Mouse (Mus musculus): ENCODE measurements at regions not wholly inside any gene's neighbourhood (a gene's known extent, or its start where the extent isn't known, plus 50 kb on each side); places are given as distances from the start of the nearest gene placed in this dataset.

GRCm38 (mm10) chr17:10112118-10112517, 207.5 kb downstream of the Qk start:
- no peak overlapping the region for H3K4me3 ChIP-seq (replicated peaks; ENCODE audit: low read length)
- no peaks in the 10 kb centered on the region for H3K36me3 ChIP-seq (ENCODE audit: control insufficient read depth, insufficient read depth, low read length)
- no peak overlapping the region for H3K4me2 ChIP-seq (ENCODE audit: low read depth, low read length)
- no peak overlapping the region for H3K9ac ChIP-seq (ENCODE audit: low read length)
- no peaks in the 10 kb centered on the region for H3K4me1 ChIP-seq (ENCODE audit: control insufficient read depth, insufficient read depth, low read length)
- WGBS, result 88% methylated on average over 2 of the region's 2 CpGs
- no peak overlapping the region for H3K27ac ChIP-seq (ENCODE audit: low read length)
- H3K27me3 ChIP-seq (ENCODE audit: control insufficient read depth, insufficient read depth, low read length), result no peaks in the 10 kb centered on the region
- no peak for ATAC-seq (ENCODE audit: insufficient read depth, low FRiP score)
- H3K9me3 ChIP-seq (replicated peaks; ENCODE audit: control insufficient read depth, low read length), result no peaks in the 10 kb centered on the region

GRCm38 (mm10) chr17:10110375-10110675, 209.3 kb downstream of the Qk start:
- Histone ChIP-seq H3K9ac (ENCODE audit: low read length) (no peak overlapping the region), H3K9me3 (replicated peaks; ENCODE audit: control insufficient read depth, low read length) (no peaks in the 10 kb centered on the region), H3K27ac (ENCODE audit: low read length) (no peak overlapping the region), H3K4me1 (ENCODE audit: control insufficient read depth, insufficient read depth, low read length) (no peaks in the 10 kb centered on the region), H3K36me3 (ENCODE audit: control insufficient read depth, insufficient read depth, low read length) (no peaks in the 10 kb centered on the region), H3K4me2 (ENCODE audit: low read depth, low read length) (no peak overlapping the region), H3K27me3 (ENCODE audit: control insufficient read depth, insufficient read depth, low read length) (no peaks in the 10 kb centered on the region), H3K4me3 (replicated peaks; ENCODE audit: low read length) (no peak overlapping the region)
- no peak for ATAC-seq (ENCODE audit: insufficient read depth, low FRiP score)

GRCm38 (mm10) chr17:10109511-10110374, 209.9 kb downstream of the Qk start:
- 42% methylated on average over 8 of the region's 8 CpGs for WGBS
- Histone ChIP-seq H3K9ac (ENCODE audit: low read length) (no peak overlapping the region), H3K27ac (ENCODE audit: low read length) (no peak overlapping the region), H3K4me1 (ENCODE audit: control insufficient read depth, insufficient read depth, low read length) (no peaks in the 10 kb centered on the region), H3K4me3 (replicated peaks; ENCODE audit: low read length) (no peak overlapping the region), H3K36me3 (ENCODE audit: control insufficient read depth, insufficient read depth, low read length) (no peaks in the 10 kb centered on the region), H3K4me2 (ENCODE audit: low read depth, low read length) (no peak overlapping the region), H3K9me3 (replicated peaks; ENCODE audit: control insufficient read depth, low read length) (no peaks in the 10 kb centered on the region), H3K27me3 (ENCODE audit: control insufficient read depth, insufficient read depth, low read length) (no peaks in the 10 kb centered on the region)
- no peak for ATAC-seq (ENCODE audit: insufficient read depth, low FRiP score)

GRCm38 (mm10) chr17:10105299-10105698, 214.4 kb downstream of the Qk start:
- WGBS, result 59% methylated on average over 3 of the region's 3 CpGs
- ATAC-seq (ENCODE audit: insufficient read depth, low FRiP score), result no peak

GRCm38 (mm10) chr17:10098199-10098598, 221.5 kb downstream of the Qk start:
- Histone ChIP-seq H3K9me3 (replicated peaks; ENCODE audit: control insufficient read depth, low read length) (no peaks in the 10 kb centered on the region), H3K36me3 (ENCODE audit: control insufficient read depth, insufficient read depth, low read length) (no peaks in the 10 kb centered on the region), H3K9ac (ENCODE audit: low read length) (no peak overlapping the region), H3K27ac (ENCODE audit: low read length) (no peak overlapping the region), H3K4me2 (ENCODE audit: low read depth, low read length) (no peak overlapping the region), H3K4me3 (replicated peaks; ENCODE audit: low read length) (no peak overlapping the region), H3K4me1 (ENCODE audit: control insufficient read depth, insufficient read depth, low read length) (peaks cover 2% of the 10 kb centered on the region; the same call in 1 of the 2 replicates), H3K27me3 (ENCODE audit: control insufficient read depth, insufficient read depth, low read length) (no peaks in the 10 kb centered on the region)
- ATAC-seq (ENCODE audit: insufficient read depth, low FRiP score), result no peak
- 66% methylated on average over 4 of the region's 4 CpGs for WGBS

More at GRCm38 (mm10) chr17:10105299-10105698, 214.4 kb downstream of the Qk start:
- H3K27ac ChIP-seq (ENCODE audit: low read length), result no peak overlapping the region
- H3K27me3 ChIP-seq (ENCODE audit: control insufficient read depth, insufficient read depth, low read length), result no peaks in the 10 kb centered on the region
- no peaks in the 10 kb centered on the region for H3K36me3 ChIP-seq (ENCODE audit: control insufficient read depth, insufficient read depth, low read length)
- H3K9ac ChIP-seq (ENCODE audit: low read length), result no peak overlapping the region
- no peak overlapping the region for H3K4me2 ChIP-seq (ENCODE audit: low read depth, low read length)
- no peaks in the 10 kb centered on the region for H3K9me3 ChIP-seq (replicated peaks; ENCODE audit: control insufficient read depth, low read length)
- H3K4me1 ChIP-seq (ENCODE audit: control insufficient read depth, insufficient read depth, low read length), result no peaks in the 10 kb centered on the region
- H3K4me3 ChIP-seq (replicated peaks; ENCODE audit: low read length), result no peak overlapping the region

GRCm38 (mm10) chr17:10097691-10098090, 222.0 kb downstream of the Qk start:
- no peak overlapping the region for H3K4me3 ChIP-seq (replicated peaks; ENCODE audit: low read length)
- no peak overlapping the region for H3K9ac ChIP-seq (ENCODE audit: low read length)

GRCm38 (mm10) chr17:10095841-10096301, 223.8 kb downstream of the Qk start:
- no peaks in the 10 kb centered on the region for H3K27me3 ChIP-seq (ENCODE audit: control insufficient read depth, insufficient read depth, low read length)
- H3K9me3 ChIP-seq (replicated peaks; ENCODE audit: control insufficient read depth, low read length), result peaks cover 5% of the 10 kb centered on the region; the same call in 1 of the 2 replicates
- H3K9ac ChIP-seq (ENCODE audit: low read length), result no peak overlapping the region
- peaks cover 2% of the 10 kb centered on the region; the same call in 1 of the 2 replicates for H3K4me1 ChIP-seq (ENCODE audit: control insufficient read depth, insufficient read depth, low read length)
- no peak overlapping the region for H3K4me3 ChIP-seq (replicated peaks; ENCODE audit: low read length)
- no peak overlapping the region for H3K27ac ChIP-seq (ENCODE audit: low read length)
- no peaks in the 10 kb centered on the region for H3K36me3 ChIP-seq (ENCODE audit: control insufficient read depth, insufficient read depth, low read length)
- 67% methylated on average over 3 of the region's 3 CpGs for WGBS
- H3K4me2 ChIP-seq (ENCODE audit: low read depth, low read length), result no peak overlapping the region
- peak; percentile 47; the same call in 1 of the 2 replicates for ATAC-seq (ENCODE audit: insufficient read depth, low FRiP score)

More at GRCm38 (mm10) chr17:10097691-10098090, 222.0 kb downstream of the Qk start:
- no peaks in the 10 kb centered on the region for H3K27me3 ChIP-seq (ENCODE audit: control insufficient read depth, insufficient read depth, low read length)
- no peak overlapping the region for H3K27ac ChIP-seq (ENCODE audit: low read length)
- H3K4me2 ChIP-seq (ENCODE audit: low read depth, low read length), result no peak overlapping the region
- no peaks in the 10 kb centered on the region for H3K36me3 ChIP-seq (ENCODE audit: control insufficient read depth, insufficient read depth, low read length)
- ATAC-seq (ENCODE audit: insufficient read depth, low FRiP score), result no peak
- H3K4me1 ChIP-seq (ENCODE audit: control insufficient read depth, insufficient read depth, low read length), result peaks cover 2% of the 10 kb centered on the region; the same call in 1 of the 2 replicates
- no peaks in the 10 kb centered on the region for H3K9me3 ChIP-seq (replicated peaks; ENCODE audit: control insufficient read depth, low read length)

- peaks cover 2% of the 10 kb centered on the region; the same call in 1 of the 2 replicates for H3K4me1 ChIP-seq (ENCODE audit: control insufficient read depth, insufficient read depth, low read length)
- H3K27me3 ChIP-seq (ENCODE audit: control insufficient read depth, insufficient read depth, low read length), result no peaks in the 10 kb centered on the region
- 57% methylated on average over 3 of the region's 3 CpGs for WGBS
- H3K9ac ChIP-seq (ENCODE audit: low read length), result no peak overlapping the region
- H3K4me2 ChIP-seq (ENCODE audit: low read depth, low read length), result no peak overlapping the region
- H3K27ac ChIP-seq (ENCODE audit: low read length), result peak overlapping the region; percentile 72
- no peak overlapping the region for H3K4me3 ChIP-seq (replicated peaks; ENCODE audit: low read length)
- H3K36me3 ChIP-seq (ENCODE audit: control insufficient read depth, insufficient read depth, low read length), result no peaks in the 10 kb centered on the region
- peak; percentile 40; the same call in 1 of the 2 replicates for ATAC-seq (ENCODE audit: insufficient read depth, low FRiP score)
- peaks cover 5% of the 10 kb centered on the region; the same call in 1 of the 2 replicates for H3K9me3 ChIP-seq (replicated peaks; ENCODE audit: control insufficient read depth, low read length)
These were observed 225.5 kb downstream of the Qk start for GRCm38 (mm10) chr17:10094108-10094521.

GRCm38 (mm10) chr17:10093437-10094107, 226.1 kb downstream of the Qk start:
- Histone ChIP-seq H3K9me3 (replicated peaks; ENCODE audit: control insufficient read depth, low read length) (peaks cover 5% of the 10 kb centered on the region; the same call in 1 of the 2 replicates), H3K9ac (ENCODE audit: low read length) (no peak overlapping the region), H3K36me3 (ENCODE audit: control insufficient read depth, insufficient read depth, low read length) (no peaks in the 10 kb centered on the region), H3K27me3 (ENCODE audit: control insufficient read depth, insufficient read depth, low read length) (no peaks in the 10 kb centered on the region), H3K4me1 (ENCODE audit: control insufficient read depth, insufficient read depth, low read length) (peaks cover 2% of the 10 kb centered on the region; the same call in 1 of the 2 replicates), H3K4me2 (ENCODE audit: low read depth, low read length) (no peak overlapping the region), H3K27ac (ENCODE audit: low read length) (peak overlapping the region; percentile 72), H3K4me3 (replicated peaks; ENCODE audit: low read length) (no peak overlapping the region)
- WGBS, result 39% methylated on average over 8 of the region's 8 CpGs
- peak; percentile 56; the same call in 1 of the 2 replicates for ATAC-seq (ENCODE audit: insufficient read depth, low FRiP score)
